Comparison of ENCODE assay signal across 8 mouse cellular contexts in the genomic region with DNA sequence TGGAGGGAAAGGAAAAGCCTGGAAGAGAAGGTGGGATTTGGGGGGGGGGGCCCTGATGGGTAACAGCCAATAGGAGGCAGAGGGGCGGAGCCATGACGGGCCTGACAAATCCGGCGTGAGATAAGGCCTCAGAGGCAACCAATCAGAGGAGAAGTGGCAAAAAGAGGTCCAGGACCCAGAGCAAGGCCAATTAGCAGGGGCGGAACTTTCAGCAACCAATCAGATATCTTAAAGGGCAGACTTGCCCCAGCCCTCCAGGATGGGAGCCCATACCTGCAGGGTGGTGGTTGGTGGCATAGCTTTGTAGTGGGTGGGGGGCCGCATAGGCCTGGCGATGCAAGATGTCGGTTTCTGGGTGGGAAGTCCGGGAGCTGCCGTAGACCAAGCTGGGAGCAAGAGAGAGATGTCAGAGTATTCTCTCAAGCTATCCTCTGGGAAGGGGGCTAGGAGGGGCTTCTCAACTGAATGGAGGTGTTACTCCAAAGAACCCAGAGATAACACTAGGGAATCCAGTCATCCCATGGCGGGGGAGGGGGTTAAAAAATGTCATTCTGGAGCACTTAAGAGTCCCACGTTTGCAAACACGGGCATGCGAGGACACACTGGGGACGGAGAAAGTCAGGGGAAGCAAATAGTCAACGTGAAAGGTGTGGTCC. TPM values are rescaled to one million over a fixed set of nuclear protein-coding genes. Genes with fewer than 3 reads are reported as not detected.
DNase-seq lines count a peak whose midpoint lies in the region; ATAC-seq lines count a peak whose summit lies in the region.

No protein-coding gene starts in this region.

- peak; percentile 66 for DNase-seq in CD4-positive, CD25-positive, alpha-beta regulatory T cell, adult 2 months (ENCODE audit: low read depth, low spot score)
- peak; percentile 88 for DNase-seq in cerebellum, adult 9-11 months
- peak; percentile 32 to 45 for DNase-seq in frontal cortex, postnatal 25 days (ENCODE audit: low spot score in 2 of 2)
- peak; percentile 77 for DNase-seq in left cerebral cortex, adult 11 months (ENCODE audit: low spot score)
- peak; percentile 73 for DNase-seq in lung, postnatal 25 days (ENCODE audit: low spot score)
- DNase-seq in right cerebral cortex, postnatal 25 days = peak; percentile 65

- H3K4me1 ChIP-seq in hindbrain, embryonic 13.5 days (replicated peaks) = peaks cover 42% of the 10 kb centered on the region

- no peaks in the 10 kb centered on the region for H3K9me3 ChIP-seq in hindbrain, embryonic 13.5 days

- H3K9ac ChIP-seq in hindbrain, embryonic 13.5 days = peak overlapping the region; percentile 98

- WGBS in hindbrain, embryonic 13.5 days = 3% methylated on average over 16 of the region's 16 CpGs

- no peaks in the 10 kb centered on the region for H3K27me3 ChIP-seq in hindbrain, embryonic 13.5 days

- H3K4me3 ChIP-seq in hindbrain, embryonic 13.5 days = peak overlapping the region; percentile 95

- H3K27ac ChIP-seq in hindbrain, embryonic 13.5 days = peak overlapping the region; percentile 100

- no peak for ATAC-seq in CD4-positive, CD25-positive, alpha-beta regulatory T cell, adult 4 months
- ATAC-seq in hindbrain, embryonic 13.5 days (ENCODE audit: low FRiP score) = peak; percentile 64

- H3K36me3 ChIP-seq in hindbrain, embryonic 13.5 days = peaks cover 43% of the 10 kb centered on the region

- H3K4me2 ChIP-seq in hindbrain, embryonic 13.5 days = peak overlapping the region; percentile 99

RNA-seq across cellular contexts. Expression of a gene that starts 1.6 kb away (rescaled TPM):
- 10 to 100 TPM; 10.8 to 10.9 TPM for polyA plus RNA-seq in CD4-positive, CD25-positive, alpha-beta regulatory T cell, adult 4 months (2017; shearing (Covaris generic))
- polyA plus RNA-seq in hindbrain, embryonic 13.5 days (2015; fragmentation: Nextera tagmentation; extraction: Ambion mirVana) = 13.8 and 14.5 TPM in 2 replicates

RNA-seq across cellular contexts. Expression of a gene that starts 11.2 kb away (rescaled TPM):
- 100 to 1,000 TPM; 158 to 199 TPM for polyA plus RNA-seq in CD4-positive, CD25-positive, alpha-beta regulatory T cell, adult 4 months (2017; shearing (Covaris generic))
- 58.0 and 58.5 TPM in 2 replicates for polyA plus RNA-seq in hindbrain, embryonic 13.5 days (2015; fragmentation: Nextera tagmentation; extraction: Ambion mirVana)

RNA-seq across cellular contexts. Expression of a gene that starts 11.4 kb away (rescaled TPM):
- polyA plus RNA-seq in CD4-positive, CD25-positive, alpha-beta regulatory T cell, adult 4 months (2017; shearing (Covaris generic)) = 1 to 10 TPM; 1.7 to 2.8 TPM
- polyA plus RNA-seq in hindbrain, embryonic 13.5 days (2015; fragmentation: Nextera tagmentation; extraction: Ambion mirVana) = 14.8 and 17.1 TPM in 2 replicates

RNA-seq across cellular contexts. Expression of a gene that starts 33.3 kb away (rescaled TPM):
- polyA plus RNA-seq in CD4-positive, CD25-positive, alpha-beta regulatory T cell, adult 4 months (2017; shearing (Covaris generic)) = 1 to 10 TPM; 2.0 to 3.9 TPM
- polyA plus RNA-seq in hindbrain, embryonic 13.5 days (2015; fragmentation: Nextera tagmentation; extraction: Ambion mirVana) = 11.5 and 15.4 TPM in 2 replicates

RNA-seq across cellular contexts. Expression of a gene that starts 34.9 kb away (rescaled TPM):
- 1 to 10 TPM; 7.0 to 9.3 TPM for polyA plus RNA-seq in CD4-positive, CD25-positive, alpha-beta regulatory T cell, adult 4 months (2017; shearing (Covaris generic))
- 42.4 and 45.2 TPM in 2 replicates for polyA plus RNA-seq in hindbrain, embryonic 13.5 days (2015; fragmentation: Nextera tagmentation; extraction: Ambion mirVana)
